Mouse (Mus musculus) kidney, postnatal 0 days (tissue): ENCODE measurements at regions not wholly inside any gene's neighbourhood (a gene's known extent, or its start where the extent isn't known, plus 50 kb on each side); places are given as distances from the start of the nearest gene placed in this dataset.
A peak's percentile ranks its signal among the peaks of the same experiment; 100 is the strongest.

Experiments used
- ATAC-seq: fragments of 200-750 bp; cut with Nextera tagmentation; replicated peaks from 2 replicates; pipeline ENCODE4 v1.8.0; 2017; ENCODE audit warnings: low read depth, moderate number of reproducible peaks, moderate TSS enrichment, moderate library complexity; ENCODE audit not compliant: low FRiP score
- DNase-seq: peaks from one replicate; pipeline ENCODE4 v3.0.0-alpha.2; 2016; ENCODE audit warnings: low spot score
- H3K27ac ChIP-seq: fragments of 300-500 bp; sonication (generic); 2 replicates; pipeline ENCODE4 v1.5.1; 2014; ENCODE audit warnings: mild to moderate bottlenecking
- H3K27me3 ChIP-seq: fragments of 300-500 bp; sonication (generic); 2 replicates; pipeline ENCODE4 v1.6.1; 2014; ENCODE audit warnings: low read length, mixed read lengths; ENCODE audit not compliant: insufficient read depth
- H3K36me3 ChIP-seq: fragments of 300-500 bp; sonication (generic); 2 replicates; pipeline ENCODE4 v1.6.1; 2014; ENCODE audit warnings: low read length, mixed read lengths; ENCODE audit not compliant: insufficient read depth
- H3K4me1 ChIP-seq: fragments of 300-500 bp; sonication (generic); replicated peaks from 2 replicates; pipeline ENCODE4 v1.6.1; 2014; ENCODE audit warnings: antibody characterized with exemption, low read length, mixed read lengths; ENCODE audit not compliant: insufficient read depth
- H3K4me2 ChIP-seq: fragments of 300-500 bp; sonication (generic); 2 replicates; pipeline ENCODE4 v1.6.1; 2014; ENCODE audit warnings: mild to moderate bottlenecking, low read length, moderate library complexity, mixed read lengths
- H3K4me3 ChIP-seq: fragments of 300-500 bp; sonication (generic); replicated peaks from 2 replicates; pipeline ENCODE4 v1.5.1; 2014; ENCODE audit warnings: low read depth, low read length
- H3K9ac ChIP-seq: fragments of 300-500 bp; sonication (generic); 2 replicates; pipeline ENCODE4 v1.6.1; 2014; ENCODE audit warnings: low read depth, low read length
- H3K9me3 ChIP-seq: fragments of 300-500 bp; sonication (generic); replicated peaks from 2 replicates; pipeline ENCODE4 v1.6.1; 2016; ENCODE audit warnings: low read length, inconsistent platforms, mixed read lengths
- CTCF ChIP-seq: IDR thresholded peaks from 2 replicates; pipeline ENCODE4 v1.5.1; 2016; ENCODE audit warnings: antibody characterized with exemption, low read depth, mild to moderate bottlenecking, moderate library complexity
- WGBS: fragments of 180-500 bp; shearing (Covaris S2); extraction: QIAGEN DNeasy Blood & Tissue Kit; methylation state at CpG from one replicate; pipeline ENCODE4 v1.1.7; 2014; 5-methylcytosine and 5-hydroxymethylcytosine counted together

- peak; percentile 58 for TF ChIP-seq CTCF
- no peak overlapping the region for H3K27ac ChIP-seq
- H3K9ac ChIP-seq, result no peak overlapping the region
- 54% methylated on average over 6 of the region's 6 CpGs for WGBS
- no peaks in the 10 kb centered on the region for H3K9me3 ChIP-seq
- no peak overlapping the region for H3K4me2 ChIP-seq
- H3K4me1 ChIP-seq, result no peaks in the 10 kb centered on the region
- no peaks in the 10 kb centered on the region for H3K27me3 ChIP-seq
- ATAC-seq, result no peak
- no peaks in the 10 kb centered on the region for H3K36me3 ChIP-seq
- H3K4me3 ChIP-seq, result no peak overlapping the region
- DNase-seq, result no peak
Measured at GRCm38 (mm10) chr1:88806960-88807359, 104.9 kb upstream of the Arl4c start.

GRCm38 (mm10) chr1:88807901-88808300 lies 105.9 kb upstream of the Arl4c start:
- no peak overlapping the region for H3K9ac ChIP-seq
- no peaks in the 10 kb centered on the region for H3K27me3 ChIP-seq
- no peaks in the 10 kb centered on the region for H3K4me1 ChIP-seq
- no peak for TF ChIP-seq CTCF
- no peak overlapping the region for H3K27ac ChIP-seq
- no peak overlapping the region for H3K4me2 ChIP-seq
- no peak for ATAC-seq
- H3K36me3 ChIP-seq, result no peaks in the 10 kb centered on the region
- no peak for DNase-seq
- 91% methylated on average over 6 of the region's 6 CpGs for WGBS
- H3K4me3 ChIP-seq, result no peak overlapping the region
- no peaks in the 10 kb centered on the region for H3K9me3 ChIP-seq

GRCm38 (mm10) chr1:88808508-88808907 lies 106.5 kb upstream of the Arl4c start:
- no peak overlapping the region for H3K4me2 ChIP-seq
- no peak for ATAC-seq

GRCm38 (mm10) chr1:88809756-88810155 lies 107.7 kb upstream of the Arl4c start:
- WGBS, result 54% methylated on average over 2 of the region's 2 CpGs

More at GRCm38 (mm10) chr1:88808508-88808907, 106.5 kb upstream of the Arl4c start:
- Histone ChIP-seq H3K4me1 (no peaks in the 10 kb centered on the region), H3K4me3 (no peak overlapping the region), H3K27ac (no peak overlapping the region), H3K9me3 (no peaks in the 10 kb centered on the region), H3K27me3 (no peaks in the 10 kb centered on the region), H3K9ac (no peak overlapping the region), H3K36me3 (no peaks in the 10 kb centered on the region)
- WGBS, result 77% methylated on average over 3 of the region's 3 CpGs
- TF ChIP-seq CTCF, result no peak
- DNase-seq, result no peak

GRCm38 (mm10) chr1:88813200-88813599 lies 111.2 kb upstream of the Arl4c start:
- H3K27ac ChIP-seq, result no peak overlapping the region
- no peak overlapping the region for H3K9ac ChIP-seq
- H3K4me1 ChIP-seq, result no peaks in the 10 kb centered on the region
- H3K27me3 ChIP-seq, result no peaks in the 10 kb centered on the region
- ATAC-seq (no peak), DNase-seq (no peak)
- H3K9me3 ChIP-seq, result no peaks in the 10 kb centered on the region
- no peak overlapping the region for H3K4me2 ChIP-seq
- TF ChIP-seq CTCF, result no peak
- H3K4me3 ChIP-seq, result no peak overlapping the region
- 73% methylated on average over 7 of the region's 7 CpGs for WGBS
- no peaks in the 10 kb centered on the region for H3K36me3 ChIP-seq

More at GRCm38 (mm10) chr1:88809756-88810155, 107.7 kb upstream of the Arl4c start:
- Histone ChIP-seq H3K27ac (no peak overlapping the region), H3K4me2 (no peak overlapping the region), H3K27me3 (no peaks in the 10 kb centered on the region), H3K4me1 (no peaks in the 10 kb centered on the region), H3K36me3 (no peaks in the 10 kb centered on the region), H3K4me3 (no peak overlapping the region), H3K9ac (no peak overlapping the region), H3K9me3 (no peaks in the 10 kb centered on the region)
- ATAC-seq, result no peak
- TF ChIP-seq CTCF, result no peak
- peak; percentile 44 for DNase-seq

GRCm38 (mm10) chr1:88816376-88816945 lies 114.4 kb upstream of the Arl4c start:
- Histone ChIP-seq H3K9ac (no peak overlapping the region), H3K4me1 (no peaks in the 10 kb centered on the region), H3K27ac (no peak overlapping the region), H3K9me3 (no peaks in the 10 kb centered on the region), H3K4me2 (no peak overlapping the region), H3K36me3 (no peaks in the 10 kb centered on the region), H3K4me3 (no peak overlapping the region), H3K27me3 (no peaks in the 10 kb centered on the region)
- DNase-seq (no peak), ATAC-seq (no peak)
- TF ChIP-seq CTCF, result no peak
- 84% methylated on average over 9 of the region's 9 CpGs for WGBS

- no peak for TF ChIP-seq CTCF
- WGBS, result 77% methylated on average over 4 of the region's 4 CpGs
- no peak for ATAC-seq
- no peaks in the 10 kb centered on the region for H3K9me3 ChIP-seq
- H3K27ac ChIP-seq, result no peak overlapping the region
- H3K4me1 ChIP-seq, result no peaks in the 10 kb centered on the region
- no peak overlapping the region for H3K9ac ChIP-seq
- H3K27me3 ChIP-seq, result no peaks in the 10 kb centered on the region
- H3K36me3 ChIP-seq, result no peaks in the 10 kb centered on the region
- no peak for DNase-seq
- H3K4me2 ChIP-seq, result no peak overlapping the region
- no peak overlapping the region for H3K4me3 ChIP-seq
Measured at GRCm38 (mm10) chr1:88825215-88825614, 123.2 kb upstream of the Arl4c start.
